Mouse (Mus musculus) stomach, embryonic 16.5 days (tissue): ENCODE results near the gene Slit3. TPM values are rescaled to one million over a fixed set of nuclear protein-coding genes. Genes with fewer than 3 reads are reported as not detected.

ENCODE experiments used
- ATAC-seq: fragments of 200-750 bp; cut with Nextera tagmentation; 2 replicates; pipeline ENCODE4 v1.8.0; 2017; ENCODE audit warnings: moderate number of reproducible peaks, moderate TSS enrichment; ENCODE audit not compliant: insufficient read depth, low FRiP score
- H3K27ac ChIP-seq: fragments of 300-500 bp; sonication (generic); 2 replicates; pipeline ENCODE4 v1.5.1; 2014; ENCODE audit warnings: low read length
- H3K27me3 ChIP-seq: fragments of 300-500 bp; sonication (generic); 2 replicates; pipeline ENCODE4 v1.6.1; 2014; ENCODE audit warnings: low read length, control low read depth, mixed read lengths; ENCODE audit not compliant: control insufficient read depth, insufficient read depth
- H3K36me3 ChIP-seq: fragments of 300-500 bp; sonication (generic); 2 replicates; pipeline ENCODE4 v1.6.1; 2014; ENCODE audit warnings: low read length; ENCODE audit not compliant: control insufficient read depth, insufficient read depth
- H3K4me1 ChIP-seq: fragments of 300-500 bp; sonication (generic); 2 replicates; pipeline ENCODE4 v1.6.1; 2014; ENCODE audit warnings: low read length, control low read depth, mixed read lengths; ENCODE audit not compliant: control insufficient read depth, insufficient read depth
- H3K4me2 ChIP-seq: fragments of 300-500 bp; sonication (generic); 2 replicates; pipeline ENCODE4 v1.6.1; 2014; ENCODE audit warnings: low read depth, low read length, mixed read lengths
- H3K4me3 ChIP-seq: fragments of 300-500 bp; sonication (generic); replicated peaks from 2 replicates; pipeline ENCODE4 v1.5.1; 2014; ENCODE audit warnings: mild to moderate bottlenecking, low read length
- H3K9ac ChIP-seq: fragments of 300-500 bp; sonication (generic); 2 replicates; pipeline ENCODE4 v1.6.1; 2014; ENCODE audit warnings: low read length
- H3K9me3 ChIP-seq: fragments of 300-500 bp; sonication (generic); replicated peaks from 2 replicates; pipeline ENCODE4 v1.6.1; 2016; ENCODE audit warnings: low read length, control low read depth; ENCODE audit not compliant: control insufficient read depth
- WGBS: fragments of 180-500 bp; shearing (Covaris S2); extraction: QIAGEN DNeasy Blood & Tissue Kit; methylation state at CpG from one replicate; pipeline ENCODE4 v1.1.7; 2014; 5-methylcytosine and 5-hydroxymethylcytosine counted together
- polyA plus RNA-seq: library from polyadenylated mRNA; unstranded; fragments of >200 nt; fragmentation: Nextera tagmentation; extraction: Ambion mirVana; gene quantifications from 2 replicates; pipeline ENCODE4 v1.2.1, GENCODE M21; 2015

The Slit3 gene
- polyA plus RNA-seq, 1 experiment from 2014 or later: 9.4 TPM

GRCm38 (mm10) chr11:35601652-35602240 is 480.7 kb downstream of the Slit3 start:
- peak; percentile 56; the same call in 1 of the 2 replicates for ATAC-seq
- Histone ChIP-seq H3K27ac (peak overlapping the region; percentile 68), H3K4me2 (no peak overlapping the region), H3K4me1 (peaks cover 10% of the 10 kb centered on the region), H3K9ac (no peak overlapping the region), H3K36me3 (no peaks in the 10 kb centered on the region), H3K9me3 (no peaks in the 10 kb centered on the region), H3K27me3 (no peaks in the 10 kb centered on the region), H3K4me3 (no peak overlapping the region)
- WGBS: 37% methylated on average over 10 of the region's 10 CpGs

DNA sequence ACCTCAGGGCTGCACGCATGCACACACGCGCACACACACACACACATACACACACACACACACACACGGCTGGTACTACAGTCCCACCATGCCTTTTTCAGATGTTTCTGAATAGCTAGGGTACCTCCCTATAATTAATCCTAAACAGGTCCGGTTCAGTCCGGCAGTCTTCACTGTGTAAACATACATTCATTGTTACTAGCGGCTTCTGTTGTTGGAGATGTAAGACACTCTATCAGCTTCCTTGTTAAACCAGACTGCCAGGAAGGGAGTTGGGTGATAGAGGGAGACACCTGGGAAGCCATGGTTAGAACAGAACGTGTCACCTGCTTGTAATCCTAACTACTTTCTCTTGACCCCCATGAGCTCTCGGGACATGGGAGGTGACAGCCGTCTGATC is 481.6 kb downstream of the Slit3 start:
- peak; percentile 56 for ATAC-seq
- H3K4me2 ChIP-seq: no peak overlapping the region
- no peak overlapping the region for H3K9ac ChIP-seq
- H3K4me3 ChIP-seq: no peak overlapping the region
- 56% methylated on average over 10 of the region's 10 CpGs for WGBS
- no peaks in the 10 kb centered on the region for H3K27me3 ChIP-seq
- no peaks in the 10 kb centered on the region for H3K9me3 ChIP-seq
- H3K27ac ChIP-seq: peak overlapping the region; percentile 32; the same call in 1 of the 2 replicates
- no peaks in the 10 kb centered on the region for H3K36me3 ChIP-seq
- peaks cover 10% of the 10 kb centered on the region for H3K4me1 ChIP-seq

DNA sequence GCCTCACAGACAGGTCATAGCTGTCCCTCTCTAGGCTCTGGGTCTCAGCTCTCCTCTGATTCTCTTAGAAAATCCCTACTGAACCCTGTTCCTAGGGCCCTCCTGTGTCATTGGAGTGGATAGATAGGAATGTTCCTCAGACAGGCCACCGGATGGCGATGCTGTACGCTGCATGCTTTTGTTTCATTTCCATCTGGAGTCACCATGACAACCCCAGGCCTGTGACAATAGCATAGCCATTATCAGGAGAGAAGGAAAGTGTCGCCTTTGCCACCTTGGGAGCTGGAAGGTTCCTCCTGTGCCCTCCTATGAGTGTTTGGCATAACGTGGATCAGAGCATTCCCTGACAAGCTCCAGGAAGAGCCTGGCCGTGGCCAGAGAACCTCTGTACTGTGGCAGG is 482.9 kb downstream of the Slit3 start:
- H3K4me2 ChIP-seq: no peak overlapping the region
- H3K9ac ChIP-seq: no peak overlapping the region
- no peak for ATAC-seq
- no peaks in the 10 kb centered on the region for H3K27me3 ChIP-seq
- H3K36me3 ChIP-seq: no peaks in the 10 kb centered on the region
- H3K9me3 ChIP-seq: no peaks in the 10 kb centered on the region
- H3K27ac ChIP-seq: no peak overlapping the region
- 90% methylated on average over 6 of the region's 6 CpGs for WGBS
- peaks cover 10% of the 10 kb centered on the region for H3K4me1 ChIP-seq
- no peak overlapping the region for H3K4me3 ChIP-seq

- 48% methylated on average over 18 of the region's 18 CpGs for WGBS
- no peaks in the 10 kb centered on the region for H3K9me3 ChIP-seq
- no peak overlapping the region for H3K9ac ChIP-seq
- H3K27ac ChIP-seq: no peak overlapping the region
- H3K4me2 ChIP-seq: no peak overlapping the region
- H3K36me3 ChIP-seq: no peaks in the 10 kb centered on the region
- peaks cover 10% of the 10 kb centered on the region for H3K4me1 ChIP-seq
- peak; percentile 26; the same call in 1 of the 2 replicates for ATAC-seq
- no peak overlapping the region for H3K4me3 ChIP-seq
- H3K27me3 ChIP-seq: no peaks in the 10 kb centered on the region
These were observed 484.1 kb downstream of the Slit3 start for GRCm38 (mm10) chr11:35604848-35605790.

DNA sequence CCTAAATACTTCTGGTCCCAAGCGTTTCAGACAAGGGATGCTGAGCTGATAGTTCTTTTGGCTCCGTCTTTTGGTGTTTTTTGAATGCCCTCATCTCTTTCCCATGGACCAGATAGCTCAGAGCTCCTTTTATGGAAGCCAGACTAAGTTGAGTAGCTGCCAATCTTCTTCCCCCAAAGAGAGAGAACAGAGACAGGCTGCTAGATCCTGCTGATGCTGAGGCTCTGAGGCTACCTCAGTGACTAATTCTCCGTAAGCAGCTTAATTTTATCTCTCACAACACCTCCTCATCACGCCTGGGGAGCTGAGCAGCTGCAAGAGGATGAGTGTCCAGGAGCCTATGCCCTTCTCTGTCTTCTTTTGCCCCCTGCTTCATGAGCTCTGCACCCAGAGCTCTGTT is 486.2 kb downstream of the Slit3 start:
- Histone ChIP-seq H3K4me3 (no peak overlapping the region), H3K36me3 (no peaks in the 10 kb centered on the region), H3K9me3 (no peaks in the 10 kb centered on the region), H3K4me1 (0 out of 2 replicates have a peak, but pooled peaks cover under 1% of the 10 kb centered on the region), H3K27ac (no peak overlapping the region), H3K27me3 (no peaks in the 10 kb centered on the region), H3K9ac (no peak overlapping the region), H3K4me2 (no peak overlapping the region)
- 77% methylated on average over 4 of the region's 4 CpGs for WGBS
- no peak for ATAC-seq

DNA sequence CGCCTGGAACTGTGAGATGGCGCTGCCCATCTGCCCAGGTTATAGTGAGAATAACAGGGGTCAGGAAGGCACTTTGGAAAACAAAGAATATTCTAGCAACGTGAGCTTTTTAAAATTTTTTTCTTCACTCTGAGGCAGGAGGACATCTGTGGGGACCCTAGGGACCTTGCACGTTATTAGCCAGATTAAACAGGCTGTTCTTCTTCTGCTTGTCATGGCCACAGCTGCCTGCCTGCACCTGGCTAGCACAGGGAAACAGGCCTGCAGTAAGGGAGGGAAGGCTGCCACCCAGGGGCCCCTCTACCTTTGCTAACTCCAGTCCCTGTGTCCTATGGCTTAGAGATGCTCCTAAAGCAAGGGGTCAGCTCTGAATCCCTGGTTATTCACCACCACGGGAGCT is 487.8 kb downstream of the Slit3 start:
- Histone ChIP-seq H3K9ac (no peak overlapping the region), H3K27me3 (no peaks in the 10 kb centered on the region), H3K4me1 (no peaks in the 10 kb centered on the region), H3K4me3 (no peak overlapping the region), H3K9me3 (no peaks in the 10 kb centered on the region), H3K36me3 (no peaks in the 10 kb centered on the region), H3K27ac (no peak overlapping the region), H3K4me2 (no peak overlapping the region)
- WGBS: 63% methylated on average over 5 of the region's 5 CpGs
- no peak for ATAC-seq

DNA sequence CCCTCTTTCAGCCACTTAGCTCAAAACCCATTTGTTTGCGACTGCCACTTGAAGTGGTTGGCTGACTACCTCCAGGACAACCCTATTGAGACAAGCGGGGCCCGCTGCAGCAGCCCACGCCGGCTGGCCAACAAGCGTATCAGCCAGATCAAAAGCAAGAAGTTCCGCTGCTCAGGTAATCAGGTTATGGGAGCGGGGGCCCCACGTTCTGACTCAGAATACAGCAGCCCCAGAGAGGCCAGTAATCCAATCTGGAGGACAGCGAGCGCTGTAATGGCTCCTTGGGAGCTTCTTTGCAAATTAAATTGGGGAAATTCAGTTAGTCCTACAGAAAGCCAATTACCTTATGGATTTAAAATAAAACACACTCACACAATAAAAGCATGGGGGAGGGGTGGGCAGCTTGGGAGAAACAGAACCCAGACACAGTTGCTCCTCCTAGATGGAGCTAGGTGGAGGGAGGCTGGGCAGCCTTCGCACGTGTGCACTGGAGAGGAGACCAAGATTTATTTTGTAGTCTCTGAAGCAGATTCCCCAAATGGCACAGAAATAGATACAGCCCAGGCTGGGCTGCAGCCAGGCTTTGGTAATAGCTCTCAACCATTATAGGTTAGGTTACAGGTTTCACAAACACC is 491.4 kb downstream of the Slit3 start:
- 64% methylated on average over 13 of the region's 13 CpGs for WGBS
- ATAC-seq: no peak
- H3K36me3 ChIP-seq: no peaks in the 10 kb centered on the region

GRCm38 (mm10) chr11:35614530-35614929 is 493.5 kb downstream of the Slit3 start:
- 33% methylated on average over 3 of the region's 3 CpGs for WGBS
- Histone ChIP-seq H3K36me3 (no peaks in the 10 kb centered on the region), H3K27me3 (no peaks in the 10 kb centered on the region), H3K4me2 (no peak overlapping the region), H3K4me1 (no peaks in the 10 kb centered on the region), H3K4me3 (no peak overlapping the region), H3K9ac (no peak overlapping the region), H3K9me3 (no peaks in the 10 kb centered on the region), H3K27ac (no peak overlapping the region)
- ATAC-seq: no peak; the same call in 1 of the 2 replicates

More for the DNA sequence above, 491.4 kb downstream of the Slit3 start:
- no peak overlapping the region for H3K9ac ChIP-seq
- H3K27me3 ChIP-seq: no peaks in the 10 kb centered on the region
- no peaks in the 10 kb centered on the region for H3K9me3 ChIP-seq
- no peaks in the 10 kb centered on the region for H3K4me1 ChIP-seq
- H3K4me2 ChIP-seq: no peak overlapping the region
- no peak overlapping the region for H3K4me3 ChIP-seq
- no peak overlapping the region for H3K27ac ChIP-seq

- H3K9me3 ChIP-seq: no peaks in the 10 kb centered on the region
- WGBS: 83% methylated on average over 14 of the region's 14 CpGs
- no peaks in the 10 kb centered on the region for H3K27me3 ChIP-seq
- H3K4me2 ChIP-seq: no peak overlapping the region
- no peak overlapping the region for H3K9ac ChIP-seq
- no peaks in the 10 kb centered on the region for H3K36me3 ChIP-seq
- no peak overlapping the region for H3K4me3 ChIP-seq
- H3K4me1 ChIP-seq: no peaks in the 10 kb centered on the region
- H3K27ac ChIP-seq: no peak overlapping the region
- no peak for ATAC-seq
These were observed 498.4 kb downstream of the Slit3 start for GRCm38 (mm10) chr11:35619421-35619820.
